Mouse (Mus musculus) lung, embryonic 16.5 days (tissue): ENCODE data around the gene Spock1. TPM values are rescaled to one million over a fixed set of nuclear protein-coding genes. Genes with fewer than 3 reads are reported as not detected.

Source experiments
- ATAC-seq: fragments of 200-750 bp; cut with Nextera tagmentation; 2 replicates; pipeline ENCODE4 v1.8.0; 2017; ENCODE audit warnings: low read depth, mild to moderate bottlenecking, moderate library complexity
- H3K27ac ChIP-seq: fragments of 300-500 bp; sonication (generic); 2 replicates; pipeline ENCODE4 v1.5.1; 2014; ENCODE audit warnings: mild to moderate bottlenecking, control low read depth, low read length
- H3K27me3 ChIP-seq: fragments of 300-500 bp; sonication (generic); 2 replicates; pipeline ENCODE4 v1.6.1; 2014; ENCODE audit warnings: low read depth, low read length, mixed read lengths; ENCODE audit not compliant: control insufficient read depth, insufficient read depth
- H3K36me3 ChIP-seq: fragments of 300-500 bp; sonication (generic); 2 replicates; pipeline ENCODE4 v1.6.1; 2014; ENCODE audit warnings: low read length; ENCODE audit not compliant: control insufficient read depth, insufficient read depth
- H3K4me1 ChIP-seq: fragments of 300-500 bp; sonication (generic); replicated peaks from 2 replicates; pipeline ENCODE4 v1.6.1; 2014; ENCODE audit warnings: low read length, mixed read lengths; ENCODE audit not compliant: control insufficient read depth, insufficient read depth
- H3K4me2 ChIP-seq: fragments of 300-500 bp; sonication (generic); 2 replicates; pipeline ENCODE4 v1.6.1; 2014; ENCODE audit warnings: low read depth, low read length, control low read depth
- H3K4me3 ChIP-seq: fragments of 300-500 bp; sonication (generic); 2 replicates; pipeline ENCODE4 v1.5.1; 2014; ENCODE audit warnings: mild to moderate bottlenecking, low read length, control low read depth
- H3K9ac ChIP-seq: fragments of 300-500 bp; sonication (generic); 2 replicates; pipeline ENCODE4 v1.6.1; 2014; ENCODE audit warnings: low read length, control low read depth
- H3K9me3 ChIP-seq: fragments of 300-500 bp; sonication (generic); 2 replicates; pipeline ENCODE4 v1.6.1; 2016; ENCODE audit warnings: low read length; ENCODE audit not compliant: control insufficient read depth
- WGBS: fragments of 180-500 bp; shearing (Covaris S2); extraction: QIAGEN DNeasy Blood & Tissue Kit; methylation state at CpG from one replicate; pipeline ENCODE4 v1.1.7; 2014; 5-methylcytosine and 5-hydroxymethylcytosine counted together
- polyA plus RNA-seq: library from polyadenylated mRNA; unstranded; fragments of >200 nt; fragmentation: Nextera tagmentation; extraction: Ambion mirVana; gene quantifications from 2 replicates; pipeline ENCODE4 v1.2.1, GENCODE M21; 2015

Gene Spock1
- polyA plus RNA-seq, 1 experiment from 2014 or later: 0.41 TPM

DNA sequence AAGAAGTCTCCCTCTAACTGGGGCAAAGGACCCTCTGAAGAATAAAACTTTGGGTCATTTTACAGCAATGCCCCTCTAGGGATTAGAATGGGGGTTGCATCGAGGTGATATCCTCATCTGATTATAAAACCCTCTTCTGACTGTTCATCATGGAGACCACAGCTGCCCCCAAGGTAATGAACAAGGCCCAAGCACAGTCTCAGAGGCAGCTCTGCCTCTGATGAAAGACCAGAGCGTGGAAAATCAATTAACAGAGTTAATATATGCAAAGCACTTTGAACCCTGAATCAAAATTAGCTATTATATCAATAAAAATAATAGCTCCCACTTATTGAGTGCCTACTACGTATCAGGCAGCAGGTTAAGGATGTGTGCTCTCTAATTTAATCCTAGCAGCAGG lies 129.6 kb downstream of the Spock1 start:
- no peak for ATAC-seq
- Histone ChIP-seq H3K36me3 (no peaks in the 10 kb centered on the region), H3K4me2 (no peak overlapping the region), H3K9ac (no peak overlapping the region), H3K9me3 (peaks cover 3% of the 10 kb centered on the region; the same call in 1 of the 2 replicates), H3K27me3 (no peaks in the 10 kb centered on the region), H3K4me1 (no peaks in the 10 kb centered on the region), H3K27ac (no peak overlapping the region), H3K4me3 (no peak overlapping the region)
- WGBS: 74% methylated on average over 3 of the region's 3 CpGs

DNA sequence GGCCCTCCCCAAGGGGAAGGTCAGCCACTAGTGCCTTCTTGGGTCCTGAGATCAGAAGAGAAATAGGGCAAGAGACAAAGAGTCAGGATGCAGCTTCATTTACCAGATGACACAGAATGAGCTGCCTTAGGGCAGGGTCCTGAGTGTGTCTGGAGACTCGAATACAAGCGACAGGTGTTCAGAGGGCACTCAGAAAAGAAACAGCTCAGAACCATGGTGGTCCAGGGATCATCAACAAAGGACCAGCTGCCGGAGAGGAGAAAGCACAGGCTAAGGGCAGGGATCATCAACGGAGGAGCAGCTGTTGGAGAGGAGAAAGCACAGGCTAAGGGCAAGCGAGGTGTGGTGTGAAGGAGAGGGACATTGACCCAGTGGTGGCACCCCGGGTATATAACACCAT lies 136.1 kb downstream of the Spock1 start:
- 67% methylated on average over 6 of the region's 6 CpGs for WGBS

GRCm38 (mm10) chr13:57766721-57767120 lies 141.4 kb downstream of the Spock1 start:
- Histone ChIP-seq H3K4me3 (no peak overlapping the region), H3K4me2 (no peak overlapping the region), H3K36me3 (no peaks in the 10 kb centered on the region), H3K27me3 (no peaks in the 10 kb centered on the region), H3K4me1 (no peaks in the 10 kb centered on the region), H3K27ac (no peak overlapping the region), H3K9ac (no peak overlapping the region), H3K9me3 (no peaks in the 10 kb centered on the region)
- ATAC-seq: no peak
- 60% methylated on average over 3 of the region's 3 CpGs for WGBS

More for the DNA sequence above, 136.1 kb downstream of the Spock1 start:
- Histone ChIP-seq H3K4me1 (no peaks in the 10 kb centered on the region), H3K4me2 (no peak overlapping the region), H3K9me3 (no peaks in the 10 kb centered on the region), H3K27ac (no peak overlapping the region), H3K9ac (no peak overlapping the region), H3K4me3 (no peak overlapping the region), H3K27me3 (no peaks in the 10 kb centered on the region), H3K36me3 (no peaks in the 10 kb centered on the region)
- no peak for ATAC-seq

DNA sequence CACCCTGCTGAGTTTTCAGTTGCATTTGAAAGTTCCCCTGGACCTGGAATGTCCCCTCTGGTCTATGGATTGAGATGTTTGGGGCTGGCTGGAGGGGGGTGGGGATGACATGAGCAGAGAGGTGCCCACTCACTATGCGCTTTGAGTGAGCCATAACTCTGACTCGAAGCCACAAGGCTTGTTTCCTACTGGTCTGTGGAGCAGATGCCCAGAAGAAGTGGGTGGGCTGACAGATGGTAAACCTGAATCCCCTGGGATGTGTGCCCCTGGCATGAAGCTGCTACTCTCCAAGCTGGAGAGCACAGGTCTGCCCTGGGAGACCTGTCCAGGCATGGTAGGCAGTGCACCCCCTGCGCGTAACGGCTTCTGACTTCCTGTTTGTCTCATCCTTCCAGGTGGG lies 147.0 kb downstream of the Spock1 start:
- WGBS: 91% methylated on average over 5 of the region's 5 CpGs

GRCm38 (mm10) chr13:57760618-57761017 lies 147.5 kb downstream of the Spock1 start:
- H3K9ac ChIP-seq: no peak overlapping the region
- WGBS: 56% methylated on average over 3 of the region's 3 CpGs
- H3K9me3 ChIP-seq: no peaks in the 10 kb centered on the region
- ATAC-seq: no peak
- no peaks in the 10 kb centered on the region for H3K36me3 ChIP-seq
- no peaks in the 10 kb centered on the region for H3K4me1 ChIP-seq
- H3K27me3 ChIP-seq: no peaks in the 10 kb centered on the region
- no peak overlapping the region for H3K27ac ChIP-seq
- H3K4me3 ChIP-seq: no peak overlapping the region
- H3K4me2 ChIP-seq: no peak overlapping the region

More for the DNA sequence above, 147.0 kb downstream of the Spock1 start:
- Histone ChIP-seq H3K27ac (no peak overlapping the region), H3K4me1 (no peaks in the 10 kb centered on the region), H3K4me2 (no peak overlapping the region), H3K9me3 (no peaks in the 10 kb centered on the region), H3K4me3 (no peak overlapping the region), H3K36me3 (no peaks in the 10 kb centered on the region), H3K9ac (no peak overlapping the region), H3K27me3 (no peaks in the 10 kb centered on the region)
- ATAC-seq: no peak

GRCm38 (mm10) chr13:57756316-57756715 lies 151.8 kb downstream of the Spock1 start:
- no peak overlapping the region for H3K4me3 ChIP-seq
- no peak for ATAC-seq
- H3K9ac ChIP-seq: no peak overlapping the region
- 70% methylated on average over 3 of the region's 3 CpGs for WGBS
- no peak overlapping the region for H3K27ac ChIP-seq
- H3K4me2 ChIP-seq: no peak overlapping the region
- H3K9me3 ChIP-seq: 0 out of 2 replicates have a peak, but pooled peaks cover 3% of the 10 kb centered on the region
- H3K4me1 ChIP-seq: no peaks in the 10 kb centered on the region
- no peaks in the 10 kb centered on the region for H3K27me3 ChIP-seq
- H3K36me3 ChIP-seq: no peaks in the 10 kb centered on the region

GRCm38 (mm10) chr13:57750831-57751230 lies 157.3 kb downstream of the Spock1 start:
- H3K9ac ChIP-seq: no peak overlapping the region
- peaks cover 6% of the 10 kb centered on the region; the same call in 1 of the 2 replicates for H3K9me3 ChIP-seq
- H3K27ac ChIP-seq: no peak overlapping the region
- H3K36me3 ChIP-seq: no peaks in the 10 kb centered on the region
- no peak overlapping the region for H3K4me2 ChIP-seq
- no peaks in the 10 kb centered on the region for H3K4me1 ChIP-seq
- no peaks in the 10 kb centered on the region for H3K27me3 ChIP-seq
- peak; percentile 76 for ATAC-seq
- WGBS: 38% methylated on average over 7 of the region's 7 CpGs
- no peak overlapping the region for H3K4me3 ChIP-seq

DNA sequence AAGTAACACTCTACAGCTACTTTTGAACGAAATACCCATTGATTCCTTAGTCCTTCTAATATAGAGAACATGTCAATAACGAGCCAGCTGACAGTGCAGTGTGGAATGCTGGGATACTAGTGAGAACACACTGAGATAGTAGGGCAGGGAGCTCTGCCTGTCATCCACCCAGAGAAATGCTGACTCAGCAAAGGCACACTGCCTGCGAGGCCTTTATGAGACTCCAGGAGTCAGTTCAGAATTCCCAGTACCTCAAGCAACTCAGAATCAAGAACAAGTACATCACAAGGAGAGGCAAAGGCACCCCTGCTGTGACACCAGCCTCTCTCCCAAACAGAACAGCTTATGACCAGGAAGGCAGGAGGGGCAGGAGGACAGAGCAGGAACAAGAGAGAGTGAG lies 163.5 kb downstream of the Spock1 start:
- Histone ChIP-seq H3K4me2 (no peak overlapping the region), H3K4me1 (no peaks in the 10 kb centered on the region), H3K4me3 (no peak overlapping the region), H3K27ac (no peak overlapping the region), H3K36me3 (no peaks in the 10 kb centered on the region), H3K27me3 (no peaks in the 10 kb centered on the region), H3K9me3 (peaks cover 3% of the 10 kb centered on the region; the same call in 1 of the 2 replicates), H3K9ac (no peak overlapping the region)
- ATAC-seq: no peak
- 68% methylated on average over 3 of the region's 3 CpGs for WGBS

GRCm38 (mm10) chr13:57741186-57741585 lies 166.9 kb downstream of the Spock1 start:
- 76% methylated on average over 6 of the region's 6 CpGs for WGBS
- Histone ChIP-seq H3K9me3 (no peaks in the 10 kb centered on the region), H3K4me3 (no peak overlapping the region)

GRCm38 (mm10) chr13:57740473-57740872 lies 167.7 kb downstream of the Spock1 start:
- ATAC-seq: no peak
- Histone ChIP-seq H3K36me3 (no peaks in the 10 kb centered on the region), H3K4me1 (no peaks in the 10 kb centered on the region), H3K4me3 (no peak overlapping the region), H3K9ac (no peak overlapping the region), H3K9me3 (no peaks in the 10 kb centered on the region), H3K4me2 (no peak overlapping the region), H3K27ac (no peak overlapping the region), H3K27me3 (no peaks in the 10 kb centered on the region)
- WGBS: 50% methylated on average over 5 of the region's 5 CpGs

More at GRCm38 (mm10) chr13:57741186-57741585, 166.9 kb downstream of the Spock1 start:
- Histone ChIP-seq H3K4me2 (no peak overlapping the region), H3K9ac (no peak overlapping the region), H3K36me3 (no peaks in the 10 kb centered on the region), H3K4me1 (no peaks in the 10 kb centered on the region), H3K27me3 (no peaks in the 10 kb centered on the region), H3K27ac (no peak overlapping the region)
- ATAC-seq: no peak
